In genomic region chr19:37991399-37992183, GRCm38 (mm10) we compare ENCODE assay signal across 7 mouse cellular contexts. TPM values are rescaled to one million over a fixed set of nuclear protein-coding genes. Genes with fewer than 3 reads are reported as not detected.
A peak's percentile ranks its signal among the peaks of the same experiment; 100 is the strongest.
DNase-seq lines count a peak whose midpoint lies in the region; ATAC-seq and TF ChIP-seq lines count a peak whose summit lies in the region.

No protein-coding gene starts in this region.

- TF ChIP-seq CTCF in midbrain, postnatal 0 days (IDR thresholded peaks at IDR 0.05) = no peak

- no peaks in the 10 kb centered on the region for H3K9me3 ChIP-seq in neural tube, embryonic 13.5 days
- no peaks in the 10 kb centered on the region for H3K9me3 ChIP-seq in hindbrain, embryonic 16.5 days (ENCODE audit: control insufficient read depth, low read length)
- no peaks in the 10 kb centered on the region for H3K9me3 ChIP-seq in midbrain, postnatal 0 days (ENCODE audit: low read length)

- no peak for DNase-seq in neural tube, embryonic 10.5 days (ENCODE audit: extremely low spot score, low spot score)
- DNase-seq in cerebellum, postnatal 36 days = peak; percentile 62 to 80
- DNase-seq in midbrain, postnatal 0 days (ENCODE audit: low spot score) = peak; percentile 92
- no peak for DNase-seq in kidney, adult 11 months
- DNase-seq in thymus, adult 18-20 months = no peak

- peaks cover 9% of the 10 kb centered on the region for H3K4me1 ChIP-seq in neural tube, embryonic 13.5 days (replicated peaks)
- peaks cover 7% of the 10 kb centered on the region for H3K4me1 ChIP-seq in hindbrain, embryonic 16.5 days (ENCODE audit: control insufficient read depth, insufficient read depth, low read depth, low read length)
- H3K4me1 ChIP-seq in midbrain, postnatal 0 days (ENCODE audit: insufficient read depth, low read length) = no peaks in the 10 kb centered on the region; the same call in 1 of the 2 replicates

- ATAC-seq in neural tube, embryonic 13.5 days (ENCODE audit: low read depth) = peak; percentile 47
- peak; percentile 94 for ATAC-seq in hindbrain, embryonic 16.5 days
- peak; percentile 91 for ATAC-seq in midbrain, postnatal 0 days (ENCODE audit: low FRiP score)

- H3K4me3 ChIP-seq in neural tube, embryonic 13.5 days = no peak overlapping the region
- no peak overlapping the region for H3K4me3 ChIP-seq in hindbrain, embryonic 16.5 days (ENCODE audit: low read length)
- H3K4me3 ChIP-seq in midbrain, postnatal 0 days (ENCODE audit: low read depth, low read length) = no peak overlapping the region

- no peak overlapping the region for H3K27ac ChIP-seq in neural tube, embryonic 13.5 days (replicated peaks)
- peak overlapping the region; percentile 72 for H3K27ac ChIP-seq in hindbrain, embryonic 16.5 days (ENCODE audit: low read depth, low read length)
- H3K27ac ChIP-seq in midbrain, postnatal 0 days (ENCODE audit: low read depth, low read length) = peak overlapping the region; percentile 86

- no peak overlapping the region for H3K9ac ChIP-seq in neural tube, embryonic 13.5 days
- H3K9ac ChIP-seq in hindbrain, embryonic 16.5 days (ENCODE audit: low read depth, low read length) = no peak overlapping the region
- H3K9ac ChIP-seq in midbrain, postnatal 0 days (replicated peaks; ENCODE audit: low read length, poor library complexity, severe bottlenecking) = no peak overlapping the region

- H3K4me2 ChIP-seq in neural tube, embryonic 13.5 days = no peak overlapping the region
- 0 out of 2 replicates have a peak overlapping the region, but pooled peaks have one; percentile 3 for H3K4me2 ChIP-seq in hindbrain, embryonic 16.5 days (ENCODE audit: low read length)
- peak overlapping the region; percentile 5; the same call in 1 of the 2 replicates for H3K4me2 ChIP-seq in midbrain, postnatal 0 days (ENCODE audit: low read depth, low read length, poor library complexity, severe bottlenecking)

- H3K36me3 ChIP-seq in neural tube, embryonic 13.5 days = no peaks in the 10 kb centered on the region
- H3K36me3 ChIP-seq in hindbrain, embryonic 16.5 days (ENCODE audit: control insufficient read depth, insufficient read depth, low read length) = no peaks in the 10 kb centered on the region
- no peaks in the 10 kb centered on the region for H3K36me3 ChIP-seq in midbrain, postnatal 0 days (ENCODE audit: insufficient read depth, low read length)

- WGBS in neural tube, embryonic 13.5 days = 43% methylated on average over 7 of the region's 7 CpGs
- WGBS in hindbrain, embryonic 16.5 days = 25% methylated on average over 7 of the region's 7 CpGs
- WGBS in midbrain, postnatal 0 days = 14% methylated on average over 7 of the region's 7 CpGs

- H3K27me3 ChIP-seq in neural tube, embryonic 13.5 days = no peaks in the 10 kb centered on the region
- H3K27me3 ChIP-seq in hindbrain, embryonic 16.5 days (replicated peaks; ENCODE audit: control insufficient read depth, insufficient read depth, low read length) = no peaks in the 10 kb centered on the region
- no peaks in the 10 kb centered on the region for H3K27me3 ChIP-seq in midbrain, postnatal 0 days (ENCODE audit: insufficient read depth, low read length)

RNA-seq across cellular contexts. Expression of gene Myof, which starts 51.8 kb away (rescaled TPM):
- polyA plus RNA-seq in neural tube, embryonic 13.5 days (2015; fragmentation: Nextera tagmentation; extraction: Ambion mirVana) = 2.9 and 3.4 TPM in 2 replicates
- polyA plus RNA-seq in hindbrain, embryonic 16.5 days (2015; fragmentation: Nextera tagmentation; extraction: Ambion mirVana) = 1.6 and 2.8 TPM in 2 replicates
- 5.4 and 6.5 TPM in 2 replicates for total RNA-seq in midbrain, postnatal 0 days (2014; rRNA removed)
- 1.9 and 2.1 TPM in 2 replicates for polyA plus RNA-seq in midbrain, postnatal 0 days (2015; fragmentation: Nextera tagmentation; extraction: Ambion mirVana)

Comparison
In these comparisons a context has a peak if more than half of its experiments do, and no peak if none do; other contexts are left out.
1. DNase-seq: peak in cerebellum, postnatal 36 days (2 of 2) and midbrain, postnatal 0 days (single experiment); none in neural tube, embryonic 10.5 days (single experiment), kidney, adult 11 months (single experiment) and thymus, adult 18-20 months (0 of 2).
2. Peak in every context shown above with its lines, with median percentiles within 50 percentile points of each other: ATAC-seq.